Mouse (Mus musculus) heart, adult 2 months (tissue): ENCODE data around the gene Spg11. TPM values are rescaled to one million over a fixed set of nuclear protein-coding genes. Genes with fewer than 3 reads are reported as not detected.

Experiments used
- DNase-seq, 2 experiments: peaks; one replicate each; pipeline ENCODE4 v3.0.0; 2021
- H3K27ac ChIP-seq: fragments of 200-600 bp; 2 replicates; pipeline ENCODE4 v1.8.1; 2022
- H3K27me3 ChIP-seq: fragments of 200-500 bp; 2 replicates; pipeline ENCODE4 v1.6.1; 2012; ENCODE audit warnings: mild to moderate bottlenecking, low read length, inconsistent platforms, mixed read lengths; ENCODE audit not compliant: control insufficient read depth, insufficient read depth
- H3K36me3 ChIP-seq: fragments of 200-500 bp; 2 replicates; pipeline ENCODE4 v1.6.1; 2012; ENCODE audit warnings: low read length, inconsistent platforms; ENCODE audit not compliant: control insufficient read depth, insufficient read depth
- H3K4me1 ChIP-seq: fragments of 200-500 bp; 2 replicates; pipeline ENCODE4 v1.6.1; 2011; ENCODE audit warnings: low read length; ENCODE audit not compliant: control insufficient read depth, insufficient read depth
- H3K4me3 ChIP-seq: fragments of 200-600 bp; 2 replicates; pipeline ENCODE4 v1.8.1; 2022
- H3K79me2 ChIP-seq: fragments of 200-500 bp; replicated peaks from 2 replicates; pipeline ENCODE4 v1.6.1; 2012; ENCODE audit warnings: mild to moderate bottlenecking, inconsistent platforms, low read length, moderate library complexity, mixed read lengths; ENCODE audit not compliant: control insufficient read depth, insufficient read depth
- H3K9ac ChIP-seq: fragments of 200-500 bp; 2 replicates; pipeline ENCODE4 v1.6.1; 2012; ENCODE audit warnings: low read depth, mild to moderate bottlenecking, control low read depth, inconsistent platforms, low read length, mixed read lengths
- CTCF ChIP-seq: fragments of 200-600 bp; IDR thresholded peaks from 2 replicates; pipeline ENCODE4 v1.8.1; 2022; ENCODE audit warnings: antibody characterized with exemption, mild to moderate bottlenecking, moderate library complexity
- EP300 ChIP-seq: fragments of 200-500 bp; IDR thresholded peaks from 2 replicates; pipeline ENCODE4 v1.6.1; 2011; ENCODE audit warnings: low read depth, low read length, control low read depth; ENCODE audit not compliant: insufficient read depth
- POLR2A ChIP-seq: fragments of 200-500 bp; IDR thresholded peaks from 2 replicates; pipeline ENCODE4 v1.6.1; 2011; ENCODE audit warnings: mild to moderate bottlenecking, low read depth, low read length, control low read depth; ENCODE audit not compliant: insufficient read depth
- WGBS: fragments of 180-500 bp; shearing (Covaris S2); methylation state at CpG from one replicate; pipeline ENCODE4 v1.1.7; 2018; 5-methylcytosine and 5-hydroxymethylcytosine counted together
- intact Hi-C: fragments of 180-260 bp; cut with DNase I; formaldehyde crosslinking; loops from one replicate; pipeline ENCODE4 v1.15.1; 2025
- polyA plus RNA-seq: library from polyadenylated mRNA; depleted of rRNA; stranded (reverse); fragments of >200 nt; gene quantifications from 2 replicates; pipeline ENCODE4 v1.2.3, GENCODE M21; 2012
- total RNA-seq, 2 experiments: library from RNA; stranded (reverse); gene quantifications; 2 replicates each; pipeline ENCODE4 v1.2.3; 2021

Gene Spg11
- total and polyA plus RNA-seq, 3 experiments = 3.8 to 11.3 (median 10.8) TPM

DNA sequence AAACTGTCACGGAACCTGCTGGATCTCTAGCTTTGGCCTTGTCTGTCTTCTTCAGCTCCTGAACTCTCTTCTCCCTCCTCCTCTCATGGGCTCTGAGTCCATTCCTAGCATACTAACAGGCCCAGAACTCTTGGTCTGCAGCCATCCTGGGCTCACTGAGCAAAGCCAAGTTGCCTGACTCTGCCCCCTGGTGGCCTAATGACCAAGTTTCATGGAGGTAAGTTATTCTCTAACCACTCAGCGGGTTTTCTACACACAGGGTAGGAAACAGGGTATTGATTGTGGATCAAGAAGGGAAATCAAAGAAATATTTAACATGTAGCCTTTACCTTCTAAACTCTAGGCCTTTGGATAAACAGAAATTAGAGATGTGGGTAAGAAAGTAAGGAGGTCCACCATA, 42.5 kb upstream of the Spg11 start, which contains the start of gene Trim69:
Gene Trim69, plus strand, starts transcription at position 21 of the 400 bp plus-strand sequence.
- TF ChIP-seq CTCF (peak; percentile 96), EP300 (peak; percentile 70; the same call in 1 of the 2 replicates), POLR2A (no peak)
- no peaks in the 10 kb centered on the region for H3K27me3 ChIP-seq
- H3K4me3 ChIP-seq = no peak within 1 kb of the TSS
- intact Hi-C loops = loop anchor here (1.0 to 2.0 kb wide), 2 partner anchors 44 to 90 kb away; no protein-coding TSS in a partner anchor
- WGBS = 22% methylated on average over 2 of the region's 2 CpGs
- no peak within 1 kb of the TSS for H3K9ac ChIP-seq
- peak; percentile 81 to 86 for DNase-seq
- H3K79me2 ChIP-seq = no peaks in the 10 kb centered on the region
- peaks cover 3% of the 10 kb centered on the region for H3K4me1 ChIP-seq
- no peak within 1 kb of the TSS; the same call in 1 of the 2 replicates for H3K27ac ChIP-seq
- H3K36me3 ChIP-seq = no peaks in the 10 kb centered on the region

DNA sequence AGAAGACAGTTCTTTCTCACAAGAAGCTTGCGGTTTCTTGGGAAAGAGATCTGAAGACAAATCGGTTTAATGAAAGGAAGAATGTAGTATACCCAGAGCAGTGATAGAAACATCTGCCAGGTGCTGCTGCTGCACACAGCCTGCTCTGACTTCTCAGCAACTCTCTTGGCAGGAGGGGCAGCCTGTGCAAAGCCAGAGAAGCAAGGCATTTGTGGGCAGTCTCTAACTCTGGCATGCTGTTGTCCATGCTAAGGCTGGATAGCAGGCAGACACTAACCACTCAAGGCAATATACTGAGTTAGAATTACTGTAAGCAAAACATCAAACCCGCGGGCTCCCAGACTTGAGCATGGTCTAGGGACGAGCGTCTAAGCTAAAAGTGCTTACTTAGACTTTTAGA, 41.5 kb upstream of the Spg11 start:
- H3K27me3 ChIP-seq = no peaks in the 10 kb centered on the region
- no peak overlapping the region for H3K27ac ChIP-seq
- TF ChIP-seq CTCF (no peak), EP300 (no peak), POLR2A (no peak)
- intact Hi-C loops = loop anchor here (1.0 to 2.0 kb wide), 2 partner anchors 43 to 89 kb away; no protein-coding TSS in a partner anchor
- no peak for DNase-seq
- no peak overlapping the region for H3K9ac ChIP-seq
- 84% methylated on average over 6 of the region's 6 CpGs for WGBS
- H3K36me3 ChIP-seq = no peaks in the 10 kb centered on the region
- H3K4me1 ChIP-seq = peaks cover 3% of the 10 kb centered on the region
- H3K79me2 ChIP-seq = no peaks in the 10 kb centered on the region
- H3K4me3 ChIP-seq = no peak overlapping the region

DNA sequence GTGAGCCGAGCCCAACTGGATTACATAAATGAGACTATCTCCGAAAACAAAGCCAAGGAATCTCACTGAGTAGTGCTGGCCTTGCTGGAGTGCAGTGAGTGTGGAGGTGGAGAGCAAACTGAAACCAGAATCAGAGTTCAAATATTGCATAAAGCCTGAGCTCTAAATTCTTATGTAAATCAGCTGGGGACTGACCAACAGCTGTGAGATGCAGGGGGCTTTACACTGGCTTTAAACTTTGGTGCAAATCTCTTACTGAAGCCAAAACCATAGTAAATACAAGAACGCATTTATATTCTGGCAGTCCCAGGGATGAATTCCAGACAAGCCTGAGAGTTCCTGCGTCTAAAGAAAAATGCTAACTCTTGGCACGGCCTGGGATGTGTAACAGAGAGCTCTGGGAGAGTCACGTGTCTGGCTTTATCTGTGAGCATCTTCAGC, 40.2 kb upstream of the Spg11 start:
- Histone ChIP-seq H3K4me3 (no peak overlapping the region), H3K9ac (no peak overlapping the region), H3K4me1 (peaks cover 3% of the 10 kb centered on the region), H3K27me3 (no peaks in the 10 kb centered on the region), H3K36me3 (no peaks in the 10 kb centered on the region; the same call in 1 of the 2 replicates), H3K27ac (no peak overlapping the region), H3K79me2 (no peaks in the 10 kb centered on the region)
- TF ChIP-seq CTCF (no peak), POLR2A (no peak), EP300 (no peak)
- WGBS = 34% methylated on average over 6 of the region's 6 CpGs
- intact Hi-C loops = no loop called here
- DNase-seq = no peak

DNA sequence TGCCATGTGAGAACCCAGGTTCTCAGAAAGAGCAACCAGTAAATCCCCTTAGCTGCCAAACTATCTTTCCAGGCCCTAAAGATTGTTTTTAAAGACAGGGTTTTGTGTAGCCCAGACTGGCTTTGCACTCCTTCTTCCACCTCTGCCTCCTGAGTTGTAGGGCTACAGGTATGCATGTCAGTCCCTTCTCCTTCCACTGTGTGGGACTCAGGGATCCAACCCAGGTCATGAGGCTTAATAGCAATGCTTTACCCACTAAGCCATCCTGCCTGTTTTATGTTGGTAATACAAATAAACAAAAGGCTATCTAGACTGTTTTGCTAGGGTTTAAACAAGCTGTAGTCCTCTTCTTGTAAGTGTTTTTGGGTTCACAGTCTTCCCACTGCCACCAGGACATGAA, 39.4 kb upstream of the Spg11 start:
- no peak for TF ChIP-seq CTCF
- TF ChIP-seq POLR2A = no peak
- no peak for TF ChIP-seq EP300
- no peak overlapping the region for H3K4me3 ChIP-seq
- no peaks in the 10 kb centered on the region for H3K27me3 ChIP-seq
- no peak overlapping the region for H3K9ac ChIP-seq
- DNase-seq = no peak
- H3K36me3 ChIP-seq = peaks cover 2% of the 10 kb centered on the region
- intact Hi-C loops = no loop called here
- H3K27ac ChIP-seq = no peak overlapping the region
- H3K79me2 ChIP-seq = no peaks in the 10 kb centered on the region
- H3K4me1 ChIP-seq = peaks cover 3% of the 10 kb centered on the region; the same call in 1 of the 2 replicates

DNA sequence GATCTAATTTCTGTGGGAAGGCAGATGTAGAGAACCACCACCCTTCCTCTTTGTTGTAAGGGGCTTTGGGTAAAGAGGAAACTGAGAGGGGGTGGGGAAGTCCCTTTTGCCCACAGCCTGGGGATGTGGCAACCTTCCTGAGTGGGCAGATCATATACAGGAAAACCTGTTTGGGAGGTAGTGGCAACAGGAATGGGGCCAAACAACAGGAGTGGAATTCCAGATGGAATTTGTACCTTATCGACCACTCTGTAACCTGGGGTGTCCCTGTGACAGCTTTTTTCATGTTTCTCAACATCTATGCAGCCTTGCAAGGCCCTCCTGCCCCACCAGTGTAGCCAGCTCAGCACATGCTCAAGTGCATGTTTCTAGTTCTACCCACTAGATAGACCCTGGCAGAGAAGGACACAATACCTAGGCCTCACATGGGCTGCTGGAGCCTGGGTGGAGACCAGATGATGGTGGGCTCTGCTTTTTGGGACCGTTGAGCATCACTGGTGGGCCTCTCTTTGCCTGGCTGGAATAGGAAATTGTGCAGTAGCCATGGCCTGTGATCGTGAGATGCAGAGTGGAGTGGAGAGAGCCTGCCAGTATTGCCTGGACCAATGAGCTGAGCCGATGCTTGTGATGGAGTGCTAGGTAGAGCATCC, 38.0 kb upstream of the Spg11 start:
- no peaks in the 10 kb centered on the region for H3K27me3 ChIP-seq
- TF ChIP-seq CTCF = no peak
- TF ChIP-seq EP300 = no peak
- no peak for TF ChIP-seq POLR2A
- peaks cover 2% of the 10 kb centered on the region; the same call in 1 of the 2 replicates for H3K79me2 ChIP-seq
- no peak overlapping the region for H3K27ac ChIP-seq
- WGBS = 77% methylated on average over 4 of the region's 4 CpGs
- DNase-seq = no peak
- H3K4me1 ChIP-seq = peaks cover 4% of the 10 kb centered on the region; the same call in 1 of the 2 replicates
- intact Hi-C loops = no loop called here
- peaks cover 10% of the 10 kb centered on the region for H3K36me3 ChIP-seq
- no peak overlapping the region for H3K4me3 ChIP-seq
- H3K9ac ChIP-seq = no peak overlapping the region

DNA sequence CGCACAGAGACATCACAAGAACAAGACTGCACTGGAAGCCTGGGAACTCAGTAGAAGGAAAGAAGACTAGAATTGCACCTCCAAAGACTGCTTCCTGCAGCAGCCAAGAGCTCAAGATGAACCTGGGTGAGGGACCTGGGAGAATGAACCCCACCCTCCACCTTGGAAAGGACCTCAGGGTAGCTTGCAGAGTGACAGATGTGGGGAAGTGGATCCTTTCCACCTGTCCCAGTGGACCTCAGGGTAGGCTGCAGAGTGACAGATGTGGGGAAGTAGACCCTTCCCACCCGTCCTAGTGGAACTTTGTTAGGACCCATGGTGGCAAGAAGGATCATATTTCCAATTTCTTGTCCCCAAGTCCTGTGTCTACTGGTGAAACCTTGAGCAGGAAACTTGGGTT, 37.1 kb upstream of the Spg11 start:
- no peak overlapping the region for H3K4me3 ChIP-seq
- no peaks in the 10 kb centered on the region for H3K27me3 ChIP-seq
- H3K4me1 ChIP-seq = peaks cover 3% of the 10 kb centered on the region; the same call in 1 of the 2 replicates
- no peak overlapping the region for H3K9ac ChIP-seq
- H3K79me2 ChIP-seq = peaks cover 2% of the 10 kb centered on the region; the same call in 1 of the 2 replicates
- H3K27ac ChIP-seq = no peak overlapping the region
- no peak for DNase-seq
- WGBS = 87% methylated on average over 2 of the region's 2 CpGs
- peaks cover 18% of the 10 kb centered on the region for H3K36me3 ChIP-seq
- intact Hi-C loops = no loop called here
- no peak for TF ChIP-seq EP300
- 0 out of 2 replicates have a peak, but pooled peaks have one; percentile 28 for TF ChIP-seq POLR2A
